Mouse (Mus musculus) cerebellum, adult 18-20 months (tissue): ENCODE measurements around the gene Dpysl5.
"Not testable (repeated sequence)": the region's sequence is repeated elsewhere in the genome, so short reads cannot be mapped to it uniquely, and the experiment has no call there.

Source experiments
- DNase-seq, 2 experiments: peaks; one replicate each; pipeline ENCODE4 v3.0.0; 2021

Gene Dpysl5

GRCm38 (mm10) chr5:30711147-30712001 is at the start of gene Dpysl5:
TSS of gene Dpysl5 (plus strand) at chr5:30711564.
- DNase-seq = peak; percentile 92 to 96

- DNase-seq = no peak
Measured at GRCm38 (mm10) chr5:30665360-30665759, 46.0 kb upstream of the Dpysl5 start.

GRCm38 (mm10) chr5:30665968-30666367 is 45.4 kb upstream of the Dpysl5 start:
- no peak for DNase-seq

GRCm38 (mm10) chr5:30666391-30667195 is 44.8 kb upstream of the Dpysl5 start, which contains the start of gene Cenpa:
TSS of gene Cenpa (plus strand) at chr5:30666777.
- DNase-seq = peak; percentile 86 to 96

GRCm38 (mm10) chr5:30667215-30667614 is 44.1 kb upstream of the Dpysl5 start:
- no peak for DNase-seq

- DNase-seq = no peak
Measured at GRCm38 (mm10) chr5:30667686-30668085, 43.7 kb upstream of the Dpysl5 start.

- no peak for DNase-seq
Measured at GRCm38 (mm10) chr5:30668637-30669495, 42.5 kb upstream of the Dpysl5 start.

GRCm38 (mm10) chr5:30669496-30669830 is 41.9 kb upstream of the Dpysl5 start:
- DNase-seq = no peak

GRCm38 (mm10) chr5:30670091-30670490 is 41.3 kb upstream of the Dpysl5 start:
- DNase-seq = no peak

- DNase-seq = no peak
Measured at GRCm38 (mm10) chr5:30674001-30674400, 37.4 kb upstream of the Dpysl5 start.

GRCm38 (mm10) chr5:30676800-30677199 is 34.6 kb upstream of the Dpysl5 start:
- DNase-seq = no peak

GRCm38 (mm10) chr5:30678069-30678468 is 33.3 kb upstream of the Dpysl5 start:
- DNase-seq = not testable (repeated sequence)

GRCm38 (mm10) chr5:30678722-30679296 is 32.6 kb upstream of the Dpysl5 start:
- DNase-seq = no peak

- no peak for DNase-seq
Measured at GRCm38 (mm10) chr5:30679593-30679992, 31.8 kb upstream of the Dpysl5 start.

- no peak for DNase-seq
Measured at GRCm38 (mm10) chr5:30681970-30682369, 29.4 kb upstream of the Dpysl5 start.

- no peak for DNase-seq
Measured at GRCm38 (mm10) chr5:30682967-30683600, 28.3 kb upstream of the Dpysl5 start.

GRCm38 (mm10) chr5:30683993-30684392 is 27.4 kb upstream of the Dpysl5 start:
- no peak for DNase-seq

- peak; percentile 9 to 17 for DNase-seq
Measured at GRCm38 (mm10) chr5:30686781-30687180, 24.6 kb upstream of the Dpysl5 start.

- no peak for DNase-seq
Measured at GRCm38 (mm10) chr5:30700361-30701000, 10.9 kb upstream of the Dpysl5 start.

GRCm38 (mm10) chr5:30701373-30701772 is 10.0 kb upstream of the Dpysl5 start:
- not testable (repeated sequence) for DNase-seq

- DNase-seq = no peak
Measured at GRCm38 (mm10) chr5:30701866-30702265, 9.5 kb upstream of the Dpysl5 start.
